Mouse (Mus musculus): ENCODE data around the gene Gm20388. TPM values are rescaled to one million over a fixed set of nuclear protein-coding genes. Genes with fewer than 3 reads are reported as not detected.

The Gm20388 gene
- polyA plus RNA-seq, 1 experiment = 18.7 TPM

DNA sequence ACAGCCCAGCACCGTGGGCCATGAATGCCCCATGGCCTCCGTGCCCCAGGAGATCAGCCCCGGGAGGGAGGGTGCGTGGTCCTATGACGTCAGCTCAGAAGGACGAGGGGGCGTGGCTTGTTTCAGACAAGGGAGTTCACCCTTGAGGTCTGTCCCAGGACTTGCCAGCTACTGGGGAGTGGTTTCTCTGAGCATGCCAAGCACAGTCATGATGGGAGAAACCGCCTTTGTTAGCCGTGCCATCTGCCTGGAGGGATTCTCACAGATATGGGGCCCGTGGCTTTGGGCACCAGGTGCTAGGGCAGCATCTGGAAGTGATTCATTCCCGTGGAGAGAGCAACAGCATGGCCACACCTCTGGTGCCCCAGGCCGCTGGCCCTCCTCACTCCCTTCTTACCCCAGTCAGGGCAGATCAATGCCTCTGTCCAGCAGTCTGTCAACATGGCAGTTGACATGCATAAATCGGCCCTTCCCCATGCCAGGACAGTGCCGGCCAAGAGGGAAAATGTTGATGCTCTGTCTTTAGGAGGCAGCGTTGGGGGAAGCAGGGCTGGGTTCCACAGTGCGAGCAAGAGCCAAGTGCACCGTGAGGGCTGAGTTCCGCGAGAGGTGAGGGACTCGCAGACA, 2199.7 kb downstream of the Gm20388 start:
- H3K4me1 ChIP-seq (ENCODE audit: control insufficient read depth, insufficient read depth, low read length) = no peaks in the 10 kb centered on the region; the same call in 1 of the 2 replicates
- no peak overlapping the region for H3K27ac ChIP-seq (ENCODE audit: insufficient read depth, low read length)
- WGBS = 24% methylated on average over 20 of the region's 20 CpGs
- no peaks in the 10 kb centered on the region for H3K27me3 ChIP-seq (ENCODE audit: control insufficient read depth, insufficient read depth, low read length)
- no peak for DNase-seq
- H3K4me3 ChIP-seq (replicated peaks; ENCODE audit: insufficient read depth, low read depth, low read length) = no peak overlapping the region
- TF ChIP-seq CTCF (IDR thresholded peaks at IDR 0.05; ENCODE audit: borderline replicate concordance, insufficient read depth, low read depth, low read length) (no peak), POLR2A (IDR thresholded peaks at IDR 0.05; ENCODE audit: borderline replicate concordance, insufficient read depth, low read length) (no peak)

DNA sequence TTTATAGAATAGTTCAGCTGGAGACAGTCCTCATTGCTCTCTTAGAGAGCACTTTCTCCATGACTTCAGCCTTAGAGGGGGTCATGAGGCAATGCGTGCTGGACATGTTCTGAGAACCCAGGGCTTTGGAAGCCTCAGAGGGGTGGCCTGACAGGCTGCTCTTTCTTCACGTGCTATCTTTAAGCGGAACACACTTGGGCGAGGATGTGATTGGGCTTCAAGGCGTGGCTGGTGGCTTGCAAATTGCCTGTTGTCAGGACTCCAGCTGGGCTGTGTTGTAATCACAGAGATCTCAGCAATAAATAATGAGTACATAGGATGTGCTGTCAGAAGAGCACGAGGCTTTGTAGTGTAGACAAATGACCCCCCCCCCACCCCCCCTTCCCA, 2200.2 kb downstream of the Gm20388 start:
- no peaks in the 10 kb centered on the region; the same call in 1 of the 2 replicates for H3K4me1 ChIP-seq (ENCODE audit: control insufficient read depth, insufficient read depth, low read length)
- H3K27me3 ChIP-seq (ENCODE audit: control insufficient read depth, insufficient read depth, low read length) = no peaks in the 10 kb centered on the region
- DNase-seq = no peak
- WGBS = 43% methylated on average over 6 of the region's 6 CpGs
- H3K4me3 ChIP-seq (replicated peaks; ENCODE audit: insufficient read depth, low read depth, low read length) = no peak overlapping the region
- no peak overlapping the region for H3K27ac ChIP-seq (ENCODE audit: insufficient read depth, low read length)
- TF ChIP-seq POLR2A (IDR thresholded peaks at IDR 0.05; ENCODE audit: borderline replicate concordance, insufficient read depth, low read length) (no peak), CTCF (IDR thresholded peaks at IDR 0.05; ENCODE audit: borderline replicate concordance, insufficient read depth, low read depth, low read length) (no peak)

DNA sequence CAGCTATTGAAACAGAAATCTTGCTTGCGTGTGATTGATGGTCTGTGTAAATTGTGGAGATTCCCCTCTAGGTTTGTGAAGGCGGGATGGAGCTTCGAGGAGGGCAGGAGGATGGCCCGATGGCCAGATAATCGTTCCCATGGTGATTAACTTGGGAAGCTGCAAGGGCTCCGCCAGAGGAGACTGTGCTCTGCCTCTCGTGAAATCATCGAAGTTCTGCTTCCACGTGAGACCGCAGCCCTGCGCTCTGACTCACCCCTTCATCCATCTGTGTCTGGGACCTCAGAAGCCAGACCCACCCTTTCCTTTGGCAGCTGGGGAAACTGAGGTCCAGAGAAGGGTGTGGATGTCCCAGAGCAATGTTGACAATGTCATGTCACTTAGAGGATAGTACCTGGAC, 2201.1 kb downstream of the Gm20388 start:
- Histone ChIP-seq H3K27ac (ENCODE audit: insufficient read depth, low read length) (no peak overlapping the region), H3K27me3 (ENCODE audit: control insufficient read depth, insufficient read depth, low read length) (no peaks in the 10 kb centered on the region), H3K4me1 (ENCODE audit: control insufficient read depth, insufficient read depth, low read length) (no peaks in the 10 kb centered on the region; the same call in 1 of the 2 replicates), H3K4me3 (replicated peaks; ENCODE audit: insufficient read depth, low read depth, low read length) (no peak overlapping the region)
- TF ChIP-seq POLR2A (IDR thresholded peaks at IDR 0.05; ENCODE audit: borderline replicate concordance, insufficient read depth, low read length) (no peak), CTCF (IDR thresholded peaks at IDR 0.05; ENCODE audit: borderline replicate concordance, insufficient read depth, low read depth, low read length) (no peak)
- 47% methylated on average over 11 of the region's 11 CpGs for WGBS
- DNase-seq = no peak

GRCm38 (mm10) chr8:122112264-122112965, 2201.8 kb downstream of the Gm20388 start:
- H3K27me3 ChIP-seq (ENCODE audit: control insufficient read depth, insufficient read depth, low read length) = no peaks in the 10 kb centered on the region
- H3K4me3 ChIP-seq (replicated peaks; ENCODE audit: insufficient read depth, low read depth, low read length) = no peak overlapping the region
- TF ChIP-seq POLR2A (IDR thresholded peaks at IDR 0.05; ENCODE audit: borderline replicate concordance, insufficient read depth, low read length) = no peak
- TF ChIP-seq CTCF (IDR thresholded peaks at IDR 0.05; ENCODE audit: borderline replicate concordance, insufficient read depth, low read depth, low read length) = no peak
- no peak overlapping the region for H3K27ac ChIP-seq (ENCODE audit: insufficient read depth, low read length)
- no peak for DNase-seq
- 74% methylated on average over 14 of the region's 14 CpGs for WGBS
- H3K4me1 ChIP-seq (ENCODE audit: control insufficient read depth, insufficient read depth, low read length) = no peaks in the 10 kb centered on the region; the same call in 1 of the 2 replicates

DNA sequence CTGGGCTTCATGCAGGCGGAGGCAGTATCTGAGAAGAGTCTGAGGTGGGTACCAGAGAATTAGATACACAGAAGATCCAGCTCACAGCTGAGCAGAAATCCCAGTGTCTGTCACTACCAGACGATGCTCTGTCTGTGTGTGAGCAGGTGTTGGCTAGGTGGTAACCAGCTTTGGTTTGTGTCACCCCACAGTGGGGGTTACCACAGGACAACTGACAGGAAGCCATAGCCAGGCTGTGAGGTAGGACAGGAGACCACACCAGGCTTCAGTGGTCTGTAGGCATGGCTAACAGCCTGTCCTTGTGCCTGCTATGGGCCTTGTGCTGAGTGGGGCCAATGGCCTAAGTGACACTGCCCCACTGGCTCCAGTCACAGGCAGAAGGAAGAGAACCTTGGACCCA, 2204.2 kb downstream of the Gm20388 start:
- H3K4me1 ChIP-seq (ENCODE audit: control insufficient read depth, insufficient read depth, low read length) = no peaks in the 10 kb centered on the region; the same call in 1 of the 2 replicates
- 72% methylated on average over 2 of the region's 2 CpGs for WGBS
- no peak for DNase-seq

DNA sequence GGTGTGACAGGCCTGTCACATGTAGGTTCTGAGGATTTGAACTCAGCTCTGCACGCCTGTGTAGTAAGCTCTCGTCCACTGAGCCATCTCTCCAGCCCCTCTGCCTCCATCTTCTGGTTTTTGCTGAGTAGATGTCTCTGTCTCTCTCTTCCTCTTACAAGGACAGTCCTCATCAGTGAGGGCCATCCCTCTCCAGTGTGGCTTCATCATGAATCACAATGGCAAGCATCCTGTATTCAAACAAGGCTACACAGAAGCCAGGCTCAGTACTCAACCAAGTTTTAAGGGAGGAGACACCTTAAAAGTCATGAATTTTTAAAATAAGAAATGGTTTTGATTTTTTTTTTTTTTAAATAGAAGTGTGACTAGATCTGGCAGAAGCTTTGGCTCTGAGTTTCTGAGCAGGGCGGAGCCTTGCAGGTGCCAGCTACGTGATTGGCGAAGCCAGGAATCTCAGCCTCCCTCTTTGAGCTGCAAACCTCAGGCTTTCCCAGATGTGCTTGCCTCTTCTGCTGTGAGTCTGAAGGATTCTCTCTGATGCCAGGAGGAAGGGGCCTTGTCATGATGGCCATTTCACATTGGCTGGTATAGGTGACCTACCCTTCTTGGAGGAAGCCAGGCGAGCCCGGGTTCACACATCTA, 2206.2 kb downstream of the Gm20388 start:
- H3K4me3 ChIP-seq (replicated peaks; ENCODE audit: insufficient read depth, low read depth, low read length) = no peak overlapping the region
- WGBS = 98% methylated on average over 7 of the region's 7 CpGs
- TF ChIP-seq CTCF (IDR thresholded peaks at IDR 0.05; ENCODE audit: borderline replicate concordance, insufficient read depth, low read depth, low read length) = no peak
- TF ChIP-seq POLR2A (IDR thresholded peaks at IDR 0.05; ENCODE audit: borderline replicate concordance, insufficient read depth, low read length) = no peak
- H3K4me1 ChIP-seq (ENCODE audit: control insufficient read depth, insufficient read depth, low read length) = no peaks in the 10 kb centered on the region; the same call in 1 of the 2 replicates
- H3K27ac ChIP-seq (ENCODE audit: insufficient read depth, low read length) = no peak overlapping the region
- H3K27me3 ChIP-seq (ENCODE audit: control insufficient read depth, insufficient read depth, low read length) = no peaks in the 10 kb centered on the region
- no peak for DNase-seq

More for the DNA sequence above, 2204.2 kb downstream of the Gm20388 start:
- H3K27me3 ChIP-seq (ENCODE audit: control insufficient read depth, insufficient read depth, low read length) = no peaks in the 10 kb centered on the region
- H3K4me3 ChIP-seq (replicated peaks; ENCODE audit: insufficient read depth, low read depth, low read length) = no peak overlapping the region
- H3K27ac ChIP-seq (ENCODE audit: insufficient read depth, low read length) = no peak overlapping the region
- TF ChIP-seq CTCF (IDR thresholded peaks at IDR 0.05; ENCODE audit: borderline replicate concordance, insufficient read depth, low read depth, low read length) (no peak), POLR2A (IDR thresholded peaks at IDR 0.05; ENCODE audit: borderline replicate concordance, insufficient read depth, low read length) (no peak)

DNA sequence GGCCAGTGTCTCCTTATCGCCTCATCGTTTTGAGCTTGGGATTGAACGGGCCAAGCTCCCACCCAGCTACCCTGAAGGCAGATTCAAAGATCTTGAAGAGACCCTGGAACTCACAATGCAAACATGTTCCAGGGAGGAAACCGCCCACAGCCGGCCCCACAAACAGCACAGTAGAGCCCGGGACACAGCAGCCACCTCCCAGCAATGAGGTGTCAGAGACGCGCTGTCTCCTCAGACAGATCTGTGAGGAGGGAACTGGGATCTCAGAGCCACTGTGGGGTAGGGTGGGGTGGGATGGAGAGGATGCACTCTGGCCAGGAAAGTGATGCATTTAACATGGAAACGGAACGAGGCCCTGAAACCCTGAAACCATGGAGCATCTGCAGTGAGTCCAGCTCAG, 2207.5 kb downstream of the Gm20388 start:
- Histone ChIP-seq H3K4me3 (replicated peaks; ENCODE audit: insufficient read depth, low read depth, low read length) (no peak overlapping the region), H3K4me1 (ENCODE audit: control insufficient read depth, insufficient read depth, low read length) (no peaks in the 10 kb centered on the region; the same call in 1 of the 2 replicates), H3K27me3 (ENCODE audit: control insufficient read depth, insufficient read depth, low read length) (no peaks in the 10 kb centered on the region), H3K27ac (ENCODE audit: insufficient read depth, low read length) (no peak overlapping the region)
- 80% methylated on average over 10 of the region's 10 CpGs for WGBS
- TF ChIP-seq CTCF (IDR thresholded peaks at IDR 0.05; ENCODE audit: borderline replicate concordance, insufficient read depth, low read depth, low read length) (no peak), POLR2A (IDR thresholded peaks at IDR 0.05; ENCODE audit: borderline replicate concordance, insufficient read depth, low read length) (no peak)
- no peak for DNase-seq
